Mouse (Mus musculus): ENCODE data around the gene Bsx. TPM values are rescaled to one million over a fixed set of nuclear protein-coding genes. Genes with fewer than 3 reads are reported as not detected.
A peak's percentile ranks its signal among the peaks of the same experiment; 100 is the strongest.

Gene Bsx
- polyA plus RNA-seq, 1 experiment from 2014 or later, result not detected

DNA sequence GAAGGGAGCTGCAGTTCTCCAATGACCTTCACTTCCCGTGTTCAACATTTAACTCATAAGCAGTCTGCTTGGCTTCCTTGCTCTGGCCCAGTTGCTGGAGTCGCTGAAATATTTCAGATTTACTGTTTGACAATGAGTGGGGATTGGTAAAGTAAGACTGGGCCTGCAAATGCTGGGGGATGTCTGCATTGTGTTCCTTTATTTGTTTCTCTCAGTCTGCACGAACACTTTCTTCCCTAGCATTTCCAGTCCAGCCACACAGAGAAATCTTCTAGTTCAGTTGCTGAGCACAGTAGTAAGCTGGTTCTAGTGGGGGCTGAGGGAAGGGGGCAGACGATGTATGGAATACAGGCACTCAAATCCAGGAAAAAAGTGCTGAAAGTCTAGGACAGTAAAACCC is 1.0 kb downstream of the Bsx start:
- 7% methylated on average over 4 of the region's 4 CpGs for WGBS
- no peak for ATAC-seq
- Histone ChIP-seq H3K4me3 (ENCODE audit: low read depth, low read length) (no peak overlapping the region), H3K36me3 (ENCODE audit: insufficient read depth, low read length) (no peaks in the 10 kb centered on the region), H3K9ac (replicated peaks; ENCODE audit: low read depth) (no peak overlapping the region), H3K27ac (ENCODE audit: low read length) (no peak overlapping the region), H3K9me3 (ENCODE audit: low read length) (no peaks in the 10 kb centered on the region), H3K4me1 (ENCODE audit: insufficient read depth, low read depth, low read length) (no peaks in the 10 kb centered on the region), H3K4me2 (replicated peaks; ENCODE audit: low read depth, low read length) (no peak overlapping the region), H3K27me3 (replicated peaks; ENCODE audit: insufficient read depth, low read length) (peaks cover 84% of the 10 kb centered on the region)
- TF ChIP-seq CTCF (IDR thresholded peaks at IDR 0.05) (no peak), EP300 (IDR thresholded peaks at IDR 0.05) (no peak)
- DNase-seq (ENCODE audit: low spot score), result no peak

- DNase-seq (ENCODE audit: low spot score), result no peak
- Histone ChIP-seq H3K4me1 (ENCODE audit: insufficient read depth, low read depth, low read length) (no peaks in the 10 kb centered on the region), H3K27ac (ENCODE audit: low read length) (no peak overlapping the region), H3K36me3 (ENCODE audit: insufficient read depth, low read length) (no peaks in the 10 kb centered on the region), H3K27me3 (replicated peaks; ENCODE audit: insufficient read depth, low read length) (peaks cover 88% of the 10 kb centered on the region), H3K4me2 (replicated peaks; ENCODE audit: low read depth, low read length) (no peak overlapping the region), H3K4me3 (ENCODE audit: low read depth, low read length) (no peak overlapping the region), H3K9ac (replicated peaks; ENCODE audit: low read depth) (no peak overlapping the region), H3K9me3 (ENCODE audit: low read length) (no peaks in the 10 kb centered on the region)
- no peak for ATAC-seq
- 4% methylated on average over 17 of the region's 17 CpGs for WGBS
- TF ChIP-seq CTCF (IDR thresholded peaks at IDR 0.05) (no peak), EP300 (IDR thresholded peaks at IDR 0.05) (no peak)
Measured at GRCm38 (mm10) chr9:40875431-40875830, 1.5 kb downstream of the Bsx start.

GRCm38 (mm10) chr9:40876164-40876563 is 2.2 kb downstream of the Bsx start:
- DNase-seq (ENCODE audit: low spot score) (no peak), ATAC-seq (no peak)
- no peaks in the 10 kb centered on the region for H3K9me3 ChIP-seq (ENCODE audit: low read length)
- TF ChIP-seq EP300 (IDR thresholded peaks at IDR 0.05), result no peak
- TF ChIP-seq CTCF (IDR thresholded peaks at IDR 0.05), result no peak
- no peaks in the 10 kb centered on the region for H3K36me3 ChIP-seq (ENCODE audit: insufficient read depth, low read length)
- H3K4me1 ChIP-seq (ENCODE audit: insufficient read depth, low read depth, low read length), result no peaks in the 10 kb centered on the region
- H3K27ac ChIP-seq (ENCODE audit: low read length), result no peak overlapping the region
- 2% methylated on average over 29 of the region's 29 CpGs for WGBS
- no peak overlapping the region for H3K9ac ChIP-seq (replicated peaks; ENCODE audit: low read depth)
- peaks cover 92% of the 10 kb centered on the region for H3K27me3 ChIP-seq (replicated peaks; ENCODE audit: insufficient read depth, low read length)
- H3K4me2 ChIP-seq (replicated peaks; ENCODE audit: low read depth, low read length), result no peak overlapping the region
- H3K4me3 ChIP-seq (ENCODE audit: low read depth, low read length), result no peak overlapping the region

DNA sequence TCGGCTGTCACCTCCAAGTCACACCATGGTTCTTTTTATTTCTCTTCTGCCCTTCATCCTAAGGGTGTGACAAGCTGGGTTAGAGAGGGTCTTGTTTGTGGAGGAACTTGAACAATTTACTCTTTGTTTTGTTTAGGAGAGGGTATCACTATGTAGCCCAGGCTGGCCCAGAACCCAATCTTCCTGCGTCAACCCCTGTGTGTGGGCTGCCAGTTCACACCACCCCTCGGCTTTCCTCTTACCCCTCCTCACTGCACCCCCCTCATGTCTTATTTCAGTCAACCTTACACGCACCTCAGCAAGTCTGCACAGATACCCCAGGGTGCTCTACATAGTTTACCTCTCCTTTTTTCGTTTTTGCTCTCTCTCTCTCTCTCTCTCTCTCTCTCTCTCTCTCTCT is 2.8 kb downstream of the Bsx start:
- 4% methylated on average over 5 of the region's 5 CpGs for WGBS
- TF ChIP-seq CTCF (IDR thresholded peaks at IDR 0.05) (no peak), EP300 (IDR thresholded peaks at IDR 0.05) (no peak)
- no peak for ATAC-seq
- H3K9ac ChIP-seq (replicated peaks; ENCODE audit: low read depth), result no peak overlapping the region
- H3K36me3 ChIP-seq (ENCODE audit: insufficient read depth, low read length), result no peaks in the 10 kb centered on the region
- no peak overlapping the region for H3K4me3 ChIP-seq (ENCODE audit: low read depth, low read length)
- no peak overlapping the region for H3K27ac ChIP-seq (ENCODE audit: low read length)
- H3K27me3 ChIP-seq (replicated peaks; ENCODE audit: insufficient read depth, low read length), result peaks cover 86% of the 10 kb centered on the region
- DNase-seq (ENCODE audit: low spot score), result no peak
- H3K4me2 ChIP-seq (replicated peaks; ENCODE audit: low read depth, low read length), result no peak overlapping the region
- no peaks in the 10 kb centered on the region for H3K4me1 ChIP-seq (ENCODE audit: insufficient read depth, low read depth, low read length)
- no peaks in the 10 kb centered on the region for H3K9me3 ChIP-seq (ENCODE audit: low read length)

GRCm38 (mm10) chr9:40877146-40877880 is 3.4 kb downstream of the Bsx start:
- ATAC-seq (no peak), DNase-seq (ENCODE audit: low spot score) (no peak)
- no peak for TF ChIP-seq EP300 (IDR thresholded peaks at IDR 0.05)
- TF ChIP-seq CTCF (IDR thresholded peaks at IDR 0.05), result no peak
- Histone ChIP-seq H3K4me2 (replicated peaks; ENCODE audit: low read depth, low read length) (peak overlapping the region; percentile 41), H3K4me3 (ENCODE audit: low read depth, low read length) (peak overlapping the region; percentile 32), H3K36me3 (ENCODE audit: insufficient read depth, low read length) (no peaks in the 10 kb centered on the region), H3K27ac (ENCODE audit: low read length) (no peak overlapping the region), H3K9ac (replicated peaks; ENCODE audit: low read depth) (no peak overlapping the region), H3K9me3 (ENCODE audit: low read length) (no peaks in the 10 kb centered on the region), H3K27me3 (replicated peaks; ENCODE audit: insufficient read depth, low read length) (peaks cover 81% of the 10 kb centered on the region), H3K4me1 (ENCODE audit: insufficient read depth, low read depth, low read length) (no peaks in the 10 kb centered on the region)
- WGBS, result 2% methylated on average over 42 of the region's 42 CpGs

DNA sequence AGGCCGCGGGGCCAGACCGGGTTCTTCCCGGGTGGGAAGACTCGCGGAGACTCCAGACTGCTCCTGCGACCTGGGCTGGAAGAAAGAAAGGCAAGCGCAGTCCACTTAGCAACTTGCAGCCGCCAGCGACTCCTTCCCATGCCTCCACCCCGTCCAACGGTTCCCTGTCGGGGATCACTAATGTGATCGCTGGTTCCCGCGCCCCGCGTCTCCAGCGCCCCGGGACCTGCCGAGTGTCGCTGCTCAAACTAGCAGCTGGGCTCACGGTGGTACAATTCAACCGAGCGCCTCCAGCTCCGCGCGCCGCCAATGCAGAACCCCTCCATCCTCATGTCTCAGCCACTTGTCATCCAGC is 3.9 kb downstream of the Bsx start:
- ATAC-seq, result no peak
- peak overlapping the region; percentile 41 for H3K4me2 ChIP-seq (replicated peaks; ENCODE audit: low read depth, low read length)
- no peaks in the 10 kb centered on the region for H3K36me3 ChIP-seq (ENCODE audit: insufficient read depth, low read length)
- TF ChIP-seq CTCF (IDR thresholded peaks at IDR 0.05) (no peak), EP300 (IDR thresholded peaks at IDR 0.05) (no peak)
- H3K4me3 ChIP-seq (ENCODE audit: low read depth, low read length), result peak overlapping the region; percentile 32
- no peaks in the 10 kb centered on the region for H3K4me1 ChIP-seq (ENCODE audit: insufficient read depth, low read depth, low read length)
- H3K9me3 ChIP-seq (ENCODE audit: low read length), result no peaks in the 10 kb centered on the region
- DNase-seq (ENCODE audit: low spot score), result no peak
- H3K27ac ChIP-seq (ENCODE audit: low read length), result no peak overlapping the region
- H3K9ac ChIP-seq (replicated peaks; ENCODE audit: low read depth), result no peak overlapping the region
- H3K27me3 ChIP-seq (replicated peaks; ENCODE audit: insufficient read depth, low read length), result peaks cover 78% of the 10 kb centered on the region
- under 1% methylated on average over 24 of the region's 29 CpGs for WGBS
